Mouse (Mus musculus): ENCODE data around the gene Mrpl12. TPM values are rescaled to one million over a fixed set of nuclear protein-coding genes. Genes with fewer than 3 reads are reported as not detected.

Mrpl12 gene
- polyA plus RNA-seq (2015; fragmentation: Nextera tagmentation; extraction: Ambion mirVana), result 191 and 195 TPM in 2 replicates

GRCm38 (mm10) chr11:120484265-120484981 is at the start of gene Mrpl12:
Mrpl12 (plus strand) TSS chr11:120484613.

GRCm38 (mm10) chr11:120437152-120437856 is 47.1 kb upstream of the Mrpl12 start, which contains the start of gene Nploc4:
Nploc4 (minus strand) TSS chr11:120437708.

GRCm38 (mm10) chr11:120442344-120442743 is 42.1 kb upstream of the Mrpl12 start, which contains the start of gene Tspan10:
Tspan10 (plus strand) TSS chr11:120442644.

GRCm38 (mm10) chr11:120453306-120453705 is 31.1 kb upstream of the Mrpl12 start, which contains the start of gene Pde6g:
Pde6g (minus strand) TSS chr11:120453500.

GRCm38 (mm10) chr11:120457772-120458751 is 26.4 kb upstream of the Mrpl12 start, which contains the start of the genes Oxld1 and Ccdc137:
Oxld1 (minus strand) TSS chr11:120458068.
Ccdc137 (plus strand) TSS chr11:120458115.

GRCm38 (mm10) chr11:120467051-120467735 is 17.2 kb upstream of the Mrpl12 start, which contains the start of gene Arl16:
Arl16 (minus strand) TSS chr11:120467607.

GRCm38 (mm10) chr11:120491317-120492023 is 7.1 kb downstream of the Mrpl12 start, which contains the start of gene Slc25a10:
Slc25a10 (plus strand) TSS chr11:120491840.

GRCm38 (mm10) chr11:120530085-120530964 is 45.9 kb downstream of the Mrpl12 start, which contains the start of gene Gcgr:
Gcgr (plus strand) TSS chr11:120530699.

Other genes with a start within 250 kb of the Mrpl12 start
- 620 and 703 TPM in 2 replicates for gene Actg1, start 136.1 kb upstream of the Mrpl12 start, polyA plus RNA-seq (2015; fragmentation: Nextera tagmentation; extraction: Ambion mirVana)
- gene Fscn2, start 123.1 kb upstream of the Mrpl12 start, polyA plus RNA-seq (2015; fragmentation: Nextera tagmentation; extraction: Ambion mirVana), result 3.7 and 3.9 TPM in 2 replicates
- gene Faap100, start 105.8 kb upstream of the Mrpl12 start, polyA plus RNA-seq (2015; fragmentation: Nextera tagmentation; extraction: Ambion mirVana), result 13.6 and 17.9 TPM in 2 replicates
- 26.1 and 28.5 TPM in 2 replicates for gene Nploc4, start 46.9 kb upstream of the Mrpl12 start, polyA plus RNA-seq (2015; fragmentation: Nextera tagmentation; extraction: Ambion mirVana)
- gene Tspan10, start 42.0 kb upstream of the Mrpl12 start, polyA plus RNA-seq (2015; fragmentation: Nextera tagmentation; extraction: Ambion mirVana), result 0.07 TPM in 1 of 2 replicates, not detected in the other
- 0.32 and 0.35 TPM in 2 replicates for gene Pde6g, start 31.1 kb upstream of the Mrpl12 start, polyA plus RNA-seq (2015; fragmentation: Nextera tagmentation; extraction: Ambion mirVana)
- 40.3 and 48.5 TPM in 2 replicates for gene Oxld1, start 26.5 kb upstream of the Mrpl12 start, polyA plus RNA-seq (2015; fragmentation: Nextera tagmentation; extraction: Ambion mirVana)
- gene Ccdc137, start 26.5 kb upstream of the Mrpl12 start, polyA plus RNA-seq (2015; fragmentation: Nextera tagmentation; extraction: Ambion mirVana), result 8.1 and 8.7 TPM in 2 replicates
- 28.0 and 33.5 TPM in 2 replicates for gene Arl16, start 17.0 kb upstream of the Mrpl12 start, polyA plus RNA-seq (2015; fragmentation: Nextera tagmentation; extraction: Ambion mirVana)
- 15.4 and 38.7 TPM in 2 replicates for gene Slc25a10, start 7.2 kb downstream of the Mrpl12 start, polyA plus RNA-seq (2015; fragmentation: Nextera tagmentation; extraction: Ambion mirVana)
- gene Gcgr, start 46.1 kb downstream of the Mrpl12 start, polyA plus RNA-seq (2015; fragmentation: Nextera tagmentation; extraction: Ambion mirVana), result 0.17 and 0.27 TPM in 2 replicates
- gene Mcrip1, start 65.1 kb downstream of the Mrpl12 start, polyA plus RNA-seq (2015; fragmentation: Nextera tagmentation; extraction: Ambion mirVana), result 123 and 145 TPM in 2 replicates
- gene Ppp1r27, start 66.5 kb downstream of the Mrpl12 start, polyA plus RNA-seq (2015; fragmentation: Nextera tagmentation; extraction: Ambion mirVana), result 121 and 146 TPM in 2 replicates
- gene P4hb, start 88.6 kb downstream of the Mrpl12 start, polyA plus RNA-seq (2015; fragmentation: Nextera tagmentation; extraction: Ambion mirVana), result 311 and 389 TPM in 2 replicates
- gene Arhgdia, start 97.0 kb downstream of the Mrpl12 start, polyA plus RNA-seq (2015; fragmentation: Nextera tagmentation; extraction: Ambion mirVana), result 252 and 323 TPM in 2 replicates
- gene Alyref, start 113.8 kb downstream of the Mrpl12 start, polyA plus RNA-seq (2015; fragmentation: Nextera tagmentation; extraction: Ambion mirVana), result 130 and 181 TPM in 2 replicates
- gene Anapc11, start 113.8 kb downstream of the Mrpl12 start, polyA plus RNA-seq (2015; fragmentation: Nextera tagmentation; extraction: Ambion mirVana), result 109 and 118 TPM in 2 replicates
- 1.2 and 2.0 TPM in 2 replicates for gene Npb, start 123.9 kb downstream of the Mrpl12 start, polyA plus RNA-seq (2015; fragmentation: Nextera tagmentation; extraction: Ambion mirVana)
- gene Pcyt2, start 133.3 kb downstream of the Mrpl12 start, polyA plus RNA-seq (2015; fragmentation: Nextera tagmentation; extraction: Ambion mirVana), result 35.3 and 46.1 TPM in 2 replicates
- 11.3 and 14.0 TPM in 2 replicates for gene Sirt7, start 140.6 kb downstream of the Mrpl12 start, polyA plus RNA-seq (2015; fragmentation: Nextera tagmentation; extraction: Ambion mirVana)
- gene Mafg, start 149.0 kb downstream of the Mrpl12 start, polyA plus RNA-seq (2015; fragmentation: Nextera tagmentation; extraction: Ambion mirVana), result 22.0 TPM in 2 replicates
- gene Pycr1, start 159.2 kb downstream of the Mrpl12 start, polyA plus RNA-seq (2015; fragmentation: Nextera tagmentation; extraction: Ambion mirVana), result 24.8 and 35.6 TPM in 2 replicates
- gene Myadml2, start 163.5 kb downstream of the Mrpl12 start, polyA plus RNA-seq (2015; fragmentation: Nextera tagmentation; extraction: Ambion mirVana), result 73.4 and 83.9 TPM in 2 replicates
- gene Notum, start 176.6 kb downstream of the Mrpl12 start, polyA plus RNA-seq (2015; fragmentation: Nextera tagmentation; extraction: Ambion mirVana), result 1.9 and 3.8 TPM in 2 replicates
- 63.0 and 64.1 TPM in 2 replicates for gene Aspscr1, start 188.4 kb downstream of the Mrpl12 start, polyA plus RNA-seq (2015; fragmentation: Nextera tagmentation; extraction: Ambion mirVana)
- 105 and 106 TPM in 2 replicates for gene Cenpx, start 229.1 kb downstream of the Mrpl12 start, polyA plus RNA-seq (2015; fragmentation: Nextera tagmentation; extraction: Ambion mirVana)
- 12.6 and 14.1 TPM in 2 replicates for gene Lrrc45, start 229.3 kb downstream of the Mrpl12 start, polyA plus RNA-seq (2015; fragmentation: Nextera tagmentation; extraction: Ambion mirVana)
- gene Rac3, start 236.9 kb downstream of the Mrpl12 start, polyA plus RNA-seq (2015; fragmentation: Nextera tagmentation; extraction: Ambion mirVana), result 2.7 and 4.5 TPM in 2 replicates
- gene Dcxr, start 242.7 kb downstream of the Mrpl12 start, polyA plus RNA-seq (2015; fragmentation: Nextera tagmentation; extraction: Ambion mirVana), result 7.3 and 17.3 TPM in 2 replicates
- 10.2 and 19.5 TPM in 2 replicates for gene Cbr2, start 247.5 kb downstream of the Mrpl12 start, polyA plus RNA-seq (2015; fragmentation: Nextera tagmentation; extraction: Ambion mirVana)

All from skeletal muscle tissue, postnatal 0 days (tissue).